Mouse (Mus musculus) spleen, adult 2 months (tissue): Measurements from ENCODE around the gene Hmg20b.

ENCODE experiments used
- CTCF ChIP-seq: fragments of 200-500 bp; IDR thresholded peaks from 2 replicates; pipeline ENCODE4 v1.5.1; 2011; ENCODE audit warnings: mild to moderate bottlenecking, inconsistent platforms; ENCODE audit not compliant: insufficient read depth, insufficient read length, insufficient replicate concordance; ENCODE audit errors: extremely low read depth
- POLR2A ChIP-seq: fragments of 200-500 bp; IDR thresholded peaks from 2 replicates; pipeline ENCODE4 v1.6.1; 2011; ENCODE audit warnings: low read depth, low read length, inconsistent platforms

DNA sequence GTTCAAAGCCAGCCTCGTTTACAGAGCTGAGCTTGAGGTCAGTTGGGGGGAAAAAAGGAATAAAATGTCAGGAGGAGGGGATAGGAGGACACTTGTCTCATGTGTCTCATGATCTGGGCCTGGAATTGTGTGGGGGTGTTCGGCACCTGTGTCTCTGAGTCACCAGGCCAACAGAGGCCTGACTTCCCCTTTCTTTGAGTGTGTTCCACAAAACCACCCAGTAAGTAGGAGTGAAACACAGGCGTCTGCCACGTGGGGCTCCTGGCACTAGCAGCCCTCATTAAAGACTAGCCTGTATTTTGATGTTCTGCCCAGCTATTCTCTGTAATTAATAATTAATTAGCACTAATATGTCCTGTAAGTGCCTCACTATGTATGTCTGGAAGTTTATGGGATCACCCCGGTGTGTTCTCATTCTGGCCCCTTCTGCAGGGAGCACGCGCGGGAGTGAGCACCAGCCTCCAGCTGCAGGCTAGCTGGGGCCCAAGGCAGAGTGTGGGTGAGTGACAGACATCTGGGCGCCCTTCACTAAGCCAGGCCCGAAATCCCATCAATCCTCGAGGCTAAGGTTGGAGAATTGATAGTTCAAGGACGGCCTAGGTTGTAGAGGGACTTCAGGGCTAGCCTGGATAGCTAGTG, 6.2 kb upstream of the Hmg20b start:
- TF ChIP-seq POLR2A (no peak), CTCF (no peak)
